Mouse (Mus musculus) central nervous system, embryonic 14 days (tissue): ENCODE results near the gene Prdm5. TPM values are rescaled to one million over a fixed set of nuclear protein-coding genes. Genes with fewer than 3 reads are reported as not detected.

Experiments
- polyA plus RNA-seq: library from polyadenylated mRNA; depleted of rRNA; stranded (reverse); fragments of >200 nt; gene quantifications from 2 replicates; pipeline ENCODE4 v1.2.3, GENCODE M21; 2012; rRNA removed

Gene Prdm5
- polyA plus RNA-seq, result 7.1 and 11.0 TPM in 2 replicates

GRCm38 (mm10) chr6:65778861-65779688 lies at the start of gene Prdm5:
Gene Prdm5, plus strand, starts transcription at chr6:65778988.

DNA sequence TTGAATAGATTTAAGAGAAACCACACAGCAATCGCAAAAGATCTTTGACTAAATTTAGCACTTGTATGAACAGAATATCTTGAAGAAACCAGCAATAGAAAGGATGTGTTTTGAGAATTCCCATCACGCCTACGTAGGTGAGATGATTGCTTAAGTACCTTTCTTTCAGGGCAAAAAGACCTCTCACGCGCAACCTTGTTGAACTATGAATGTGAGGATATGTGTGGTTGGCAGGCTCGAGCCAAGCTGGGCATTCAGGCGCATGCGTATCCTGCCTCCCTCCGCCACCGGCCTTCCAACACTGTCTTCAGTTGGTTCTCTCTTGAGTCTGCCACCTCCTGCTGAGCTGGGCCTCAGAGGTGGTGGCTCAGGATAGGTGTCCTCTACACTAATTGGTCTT lies 173.5 kb downstream of the Prdm5 start, which contains the start of gene 4930544G11Rik:
Gene 4930544G11Rik (plus strand): TSS at position 301 of the 400 bp plus-strand sequence.

Other genes starting within 250 kb of the Prdm5 start
- 5.4 and 6.1 TPM in 2 replicates for gene Ndnf, start 107.4 kb upstream of the Prdm5 start, polyA plus RNA-seq
- not detected in 2 replicates for gene 4930544G11Rik, start 173.6 kb downstream of the Prdm5 start, polyA plus RNA-seq